Mouse (Mus musculus) G1E (cell line): ENCODE results near the gene Cpne6.

ENCODE experiments used
- CTCF ChIP-seq: IDR thresholded peaks from 2 replicates; pipeline ENCODE4 v1.5.1; 2012; ENCODE audit warnings: low read depth, low read length, inconsistent platforms, mixed read lengths
- GATA1 ChIP-seq: IDR thresholded peaks from 2 replicates; pipeline ENCODE4 v1.6.1; 2012; ENCODE audit warnings: borderline replicate concordance, low read length, inconsistent platforms, mixed read lengths
- GATA2 ChIP-seq: IDR thresholded peaks from 2 replicates; pipeline ENCODE4 v1.6.1; 2012; ENCODE audit warnings: low read depth, low read length, inconsistent platforms, borderline replicate concordance
- POLR2AphosphoS5 ChIP-seq: IDR thresholded peaks from 2 replicates; pipeline ENCODE4 v1.6.1; 2012; ENCODE audit warnings: low read depth, low read length, inconsistent platforms; ENCODE audit not compliant: insufficient replicate concordance
- TAL1 ChIP-seq: conservative IDR thresholded peaks from 2 replicates; pipeline ENCODE4 v1.6.1; 2012; ENCODE audit warnings: low read depth, low read length, inconsistent platforms, mixed read lengths

GRCm38 (mm10) chr14:55515846-55516245 is 5.6 kb downstream of the Cpne6 start:
- TF ChIP-seq GATA1 = no peak
- TF ChIP-seq CTCF = no peak
- TF ChIP-seq TAL1 = no peak
- no peak for TF ChIP-seq POLR2AphosphoS5
- no peak for TF ChIP-seq GATA2
